In the genomic region with DNA sequence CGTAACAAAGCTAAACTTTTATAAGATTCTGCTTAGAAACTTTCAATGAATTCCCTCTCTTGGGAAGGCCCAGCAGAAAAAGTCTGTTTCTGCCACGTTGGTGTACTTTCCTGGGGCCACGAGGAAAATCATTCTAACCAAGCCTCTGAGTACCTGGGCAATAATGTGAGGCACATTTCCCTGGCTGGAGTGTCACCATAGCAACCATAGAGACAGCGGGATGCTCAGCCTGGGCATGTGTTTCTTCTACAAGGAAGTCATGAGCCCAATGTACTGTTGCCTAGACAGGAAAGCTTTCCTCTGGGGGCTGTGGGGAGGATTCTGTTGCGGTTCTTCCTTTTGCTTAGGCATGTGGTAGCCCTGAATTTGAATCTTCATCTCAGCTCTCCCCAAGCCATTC, we compare ENCODE assay signal across 20 mouse cellular contexts. TPM values are rescaled to one million over a fixed set of nuclear protein-coding genes. Genes with fewer than 3 reads are reported as not detected.
A peak's percentile ranks its signal among the peaks of the same experiment; 100 is the strongest.
DNase-seq lines count a peak whose midpoint lies in the region; ATAC-seq and TF ChIP-seq lines count a peak whose summit lies in the region.
"Had no signal": no experiment of that assay in that cellular context is flagged by ENCODE, and none has a peak within 500 bp of the region (broad histone marks: within the 10 kb centered on the region; RNA-seq: fewer than 3 reads in every experiment).

No protein-coding gene starts in this region.

- DNase-seq in cerebellum, postnatal 4 days (ENCODE audit: low spot score in 2 of 2) = no peak
- peak; percentile 17 for DNase-seq in left cerebral cortex, postnatal 4 days
- DNase-seq in left cerebral cortex, postnatal 36 days (ENCODE audit: low spot score in 2 of 2) = no peak
- peak; percentile 6 for DNase-seq in MEL (ENCODE audit: low read depth, low spot score)
- DNase-seq in cerebellum, postnatal 14 days = peak; percentile 71 to 78
- no peak for DNase-seq in B cell, adult 2 months
- DNase-seq in gastrocnemius, postnatal 4 days (ENCODE audit: low spot score in 2 of 2) = no peak
- DNase-seq: adrenal gland, postnatal 25 days; heart, postnatal 4 days; kidney, adult 8-10 months; kidney, postnatal 36 days; lung, embryonic 14.5 days; right cerebral cortex, postnatal 14 days had no signal

- no peak for TF ChIP-seq EP300 in MEL (IDR thresholded peaks at IDR 0.05; ENCODE audit: low read depth in 1 of 2, low read length in 2 of 2)

- ATAC-seq in cerebellum, adult (ENCODE audit: insufficient number of reproducible peaks, low FRiP score, low TSS enrichment) = peak; percentile 47; the same call in 1 of the 2 replicates
- ATAC-seq: activated CD4-positive, CD25-positive, alpha-beta regulatory T cell, adult 4 months; inflammation-experienced regulatory T-cells, adult 6 months had no signal

- H3K36me3 ChIP-seq in MEL (ENCODE audit: control insufficient read depth in 1 of 2, insufficient read depth in 2 of 2, low read length in 2 of 2) = peaks cover 5 to 21% of the 10 kb centered on the region in 2 experiments; a peak in 3 of 4 replicates
- H3K36me3 ChIP-seq: heart, embryonic 13.5 days; limb, embryonic 15.5 days had no signal

- TF ChIP-seq CTCF in MEL (IDR thresholded peaks at IDR 0.05 in 2 of 3, conservative IDR thresholded peaks at IDR 0.05 in 1 of 3; ENCODE audit: control insufficient read depth in 1 of 3, insufficient read depth in 1 of 3, low read depth in 2 of 3, low read length in 3 of 3, poor library complexity in 1 of 3, severe bottlenecking in 1 of 3) = no peak

- no peak overlapping the region for H3K27ac ChIP-seq in MEL (ENCODE audit: control insufficient read depth, low read depth, low read length)
- H3K27ac ChIP-seq: heart, embryonic 13.5 days; limb, embryonic 15.5 days; macrophage; stomach, postnatal 0 days had no signal

- no peaks in the 10 kb centered on the region for H3K27me3 ChIP-seq in MEL (ENCODE audit: control insufficient read depth in 1 of 2, insufficient read depth in 2 of 2, low read length in 2 of 2)

- peaks cover 6 to 10% of the 10 kb centered on the region in 2 experiments; a peak in 3 of 4 replicates for H3K4me1 ChIP-seq in MEL (ENCODE audit: control insufficient read depth in 1 of 2, insufficient read depth in 2 of 2, low read length in 2 of 2)
- H3K4me1 ChIP-seq: limb, embryonic 15.5 days had no signal

- H3K4me3 ChIP-seq in MEL (ENCODE audit: control insufficient read depth in 1 of 2, insufficient read depth in 1 of 2, low read depth in 2 of 2, low read length in 2 of 2) = no peak overlapping the region
- H3K4me3 ChIP-seq: heart, embryonic 13.5 days; limb, embryonic 15.5 days had no signal

- H3K9ac ChIP-seq in MEL (ENCODE audit: control insufficient read depth, low read depth, low read length, poor library complexity, severe bottlenecking) = no peak overlapping the region
- H3K9ac ChIP-seq: heart, embryonic 13.5 days; limb, embryonic 15.5 days; lung, embryonic 14.5 days had no signal

- peaks cover 33% of the 10 kb centered on the region for H3K79me2 ChIP-seq in MEL (ENCODE audit: control insufficient read depth, insufficient read depth, low read length, poor library complexity)

- TF ChIP-seq RAD21 in MEL (IDR thresholded peaks at IDR 0.05; ENCODE audit: low read depth, low read length) = no peak

- no peak for TF ChIP-seq POLR2A in MEL (IDR thresholded peaks at IDR 0.05; ENCODE audit: control insufficient read depth in 1 of 2, insufficient read depth in 1 of 2, low read depth in 1 of 2, low read length in 2 of 2, poor library complexity in 1 of 2)

- no peaks in the 10 kb centered on the region for H3K9me3 ChIP-seq in MEL (replicated peaks; ENCODE audit: insufficient read depth, low read length)
- H3K9me3 ChIP-seq: heart, embryonic 13.5 days; limb, embryonic 15.5 days had no signal

- intact Hi-C loops in left cerebral cortex, postnatal 4 days (cut with DNase I) = no loop called here
- intact Hi-C loops in left cerebral cortex, postnatal 36 days (cut with DNase I) = no loop called here

TF ChIP-seq in MEL, 35 proteins besides CTCF, POLR2A, EP300 and RAD21:
- TF ChIP-seq ELF1 (IDR thresholded peaks at IDR 0.05; ENCODE audit: low read depth, low read length) = no peak
- TF ChIP-seq CHD2 (IDR thresholded peaks at IDR 0.05; ENCODE audit: low read length) = no peak
- TF ChIP-seq GATA1 (IDR thresholded peaks at IDR 0.05; ENCODE audit: low read depth, low read length) = no peak
- TF ChIP-seq BHLHE40 (IDR thresholded peaks at IDR 0.05; ENCODE audit: borderline replicate concordance, low read depth, low read length) = no peak
- TF ChIP-seq TCF12 (IDR thresholded peaks at IDR 0.05; ENCODE audit: low read depth, low read length) = no peak
- no peak for TF ChIP-seq GABPA (IDR thresholded peaks at IDR 0.05; ENCODE audit: low read depth, low read length)
- TF ChIP-seq NRF1 (IDR thresholded peaks at IDR 0.05; ENCODE audit: insufficient read depth, low read depth, low read length, poor library complexity, severe bottlenecking) = no peak
- TF ChIP-seq POLR2AphosphoS5 (IDR thresholded peaks at IDR 0.05; ENCODE audit: borderline replicate concordance, low read depth, low read length) = no peak
- no peak for TF ChIP-seq MAX (IDR thresholded peaks at IDR 0.05; ENCODE audit: low read length)
- TF ChIP-seq ETS1 (IDR thresholded peaks at IDR 0.05; ENCODE audit: low read depth, low read length) = no peak
- TF ChIP-seq USF2 (IDR thresholded peaks at IDR 0.05; ENCODE audit: borderline replicate concordance in 1 of 2, insufficient read depth in 1 of 2, low read depth in 1 of 2, low read length in 2 of 2) = no peak
- TF ChIP-seq NELFE (IDR thresholded peaks at IDR 0.05; ENCODE audit: low read depth, low read length) = no peak
- TF ChIP-seq SMC3 (IDR thresholded peaks at IDR 0.05; ENCODE audit: low read depth, low read length) = no peak

RNA-seq across cellular contexts. Expression of a gene that starts 7.5 kb away (rescaled TPM):
- total RNA-seq in left cerebral cortex, postnatal 4 days (2021) = 10 to 100 TPM; 32.0 to 32.2 TPM
- total RNA-seq in left cerebral cortex, postnatal 36 days (2021) = 10 to 100 TPM; 35.4 to 37.0 TPM
- total RNA-seq in MEL (2012; rRNA removed) = 13.4 and 18.0 TPM in 2 replicates
- polyA plus RNA-seq in MEL (2012; ENCODE audit: insufficient read depth in 1 of 2, insufficient read length in 2 of 2, low read depth in 1 of 2, low replicate concordance in 2 of 2, missing spikeins in 1 of 2) = 10 to 100 TPM; 24.8 to 46.0 TPM
- total RNA-seq in gastrocnemius, postnatal 4 days (2021) = 1 to 10 TPM; 2.8 to 3.5 TPM
- polyA plus RNA-seq: inflammation-experienced regulatory T-cells, adult 6 months; lung, embryonic 14.5 days had no signal

RNA-seq across cellular contexts. Expression of a gene that starts 55.1 kb away (rescaled TPM):
- 10 to 100 TPM; 80.4 to 87.4 TPM for total RNA-seq in left cerebral cortex, postnatal 4 days (2021)
- 10 to 100 TPM; 57.8 to 71.5 TPM for total RNA-seq in left cerebral cortex, postnatal 36 days (2021)
- total RNA-seq in MEL (2012; rRNA removed) = 69.0 and 70.8 TPM in 2 replicates
- 100 to 1,000 TPM in 1 of 2 experiments, 10 to 100 TPM in 1; 72.1 to 244 TPM for polyA plus RNA-seq in MEL (2012; ENCODE audit: insufficient read depth in 1 of 2, insufficient read length in 2 of 2, low read depth in 1 of 2, low replicate concordance in 2 of 2, missing spikeins in 1 of 2)
- 10 to 100 TPM; 42.3 to 49.2 TPM for total RNA-seq in gastrocnemius, postnatal 4 days (2021)

Comparison
In these comparisons a context has a peak if more than half of its experiments do, and no peak if none do; other contexts are left out.
1. DNase-seq: peak in left cerebral cortex, postnatal 4 days (single experiment), MEL (single experiment) and cerebellum, postnatal 14 days (2 of 2); none in cerebellum, postnatal 4 days (0 of 2), left cerebral cortex, postnatal 36 days (0 of 2), B cell, adult 2 months (0 of 2) and gastrocnemius, postnatal 4 days (0 of 2).